Mouse (Mus musculus) spleen, adult 18-20 months (tissue): ENCODE measurements around the gene Dhtkd1.
A peak's percentile ranks its signal among the peaks of the same experiment; 100 is the strongest.

ENCODE experiments used
- DNase-seq, 2 experiments: peaks; one replicate each; pipeline ENCODE4 v3.0.0; 2022; ENCODE audit warnings: mixed read lengths in 2 of 2

Gene Dhtkd1

GRCm38 (mm10) chr2:5930291-5931054 is 12.1 kb downstream of the Dhtkd1 start:
- DNase-seq, result peak; percentile 39 to 42

- DNase-seq, result no peak
These were observed 12.8 kb downstream of the Dhtkd1 start for GRCm38 (mm10) chr2:5929793-5930192.

GRCm38 (mm10) chr2:5927481-5927880 is 15.1 kb downstream of the Dhtkd1 start:
- DNase-seq, result no peak

- DNase-seq, result no peak
These were observed 18.8 kb downstream of the Dhtkd1 start for GRCm38 (mm10) chr2:5923786-5924185.

- DNase-seq, result no peak
These were observed 19.8 kb downstream of the Dhtkd1 start for GRCm38 (mm10) chr2:5922823-5923222.

GRCm38 (mm10) chr2:5911282-5911965 is 31.2 kb downstream of the Dhtkd1 start:
- no peak for DNase-seq

GRCm38 (mm10) chr2:5906625-5907024 is 36.0 kb downstream of the Dhtkd1 start:
- peak in 1 of 2 experiments; percentile 62 for DNase-seq

GRCm38 (mm10) chr2:5906092-5906491 is 36.5 kb downstream of the Dhtkd1 start:
- DNase-seq, result no peak

- peak in 1 of 2 experiments; percentile 32 for DNase-seq
These were observed 42.4 kb downstream of the Dhtkd1 start for GRCm38 (mm10) chr2:5900145-5900544.

- DNase-seq, result peak; percentile 98 to 99
These were observed 47.6 kb downstream of the Dhtkd1 start, which contains the start of gene Sec61a2 for GRCm38 (mm10) chr2:5894843-5895570. Gene Sec61a2 (minus strand): TSS chr2:5895432.

- no peak for DNase-seq
These were observed 48.3 kb downstream of the Dhtkd1 start for GRCm38 (mm10) chr2:5894296-5894695.

- DNase-seq, result no peak
These were observed 53.2 kb downstream of the Dhtkd1 start for GRCm38 (mm10) chr2:5889412-5889811.

GRCm38 (mm10) chr2:5888865-5889264 is 53.7 kb downstream of the Dhtkd1 start:
- DNase-seq, result no peak

- DNase-seq, result no peak
These were observed 65.1 kb downstream of the Dhtkd1 start for GRCm38 (mm10) chr2:5877446-5877845.

- no peak for DNase-seq
These were observed 72.8 kb downstream of the Dhtkd1 start for GRCm38 (mm10) chr2:5869746-5870145.

- DNase-seq, result no peak
These were observed 74.9 kb downstream of the Dhtkd1 start for GRCm38 (mm10) chr2:5867681-5868080.

- DNase-seq, result no peak
These were observed 79.8 kb downstream of the Dhtkd1 start, which contains the start of gene Gm13199 for GRCm38 (mm10) chr2:5862834-5863233. Gene Gm13199 (minus strand): TSS chr2:5862934.

GRCm38 (mm10) chr2:5851866-5852265 is 90.7 kb downstream of the Dhtkd1 start:
- DNase-seq, result no peak

- no peak for DNase-seq
These were observed 91.5 kb downstream of the Dhtkd1 start for GRCm38 (mm10) chr2:5851116-5851515.
